Mouse (Mus musculus): ENCODE data around the gene Cdkal1.

DNA sequence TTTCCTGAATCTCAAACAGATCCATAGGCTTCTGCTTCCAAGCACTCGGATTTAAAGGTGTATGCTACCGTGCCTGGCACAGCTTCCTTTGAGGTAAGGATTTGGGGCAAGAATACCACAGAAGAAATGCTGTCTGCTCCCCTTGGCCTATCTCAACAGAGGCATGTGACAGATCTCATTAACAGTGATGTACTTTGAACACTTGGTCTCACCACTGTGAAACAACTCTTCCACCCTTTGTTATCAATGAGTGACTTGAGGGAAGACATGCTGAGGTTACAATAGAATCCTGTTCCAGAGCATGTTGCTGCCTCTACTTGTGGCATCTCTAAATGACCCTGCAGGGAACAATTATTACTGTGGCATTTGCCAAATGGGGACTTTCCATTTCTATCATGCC lies 4.6 kb upstream of the Cdkal1 start:
- TF ChIP-seq ZC3H11A (IDR thresholded peaks at IDR 0.05; ENCODE audit: borderline replicate concordance, low read depth, low read length) (no peak), HCFC1 (IDR thresholded peaks at IDR 0.05; ENCODE audit: borderline replicate concordance, insufficient read depth, low read length) (no peak)

All from ES-E14 (cell line).